Mouse (Mus musculus): ENCODE data around the gene Gnb1. TPM values are rescaled to one million over a fixed set of nuclear protein-coding genes. Genes with fewer than 3 reads are reported as not detected.

Gnb1 gene
- polyA plus RNA-seq, 1 experiment from 2014 or later, result 277 TPM

- H3K4me3 ChIP-seq (ENCODE audit: low read depth, low read length), result no peak overlapping the region
- no peaks in the 10 kb centered on the region for H3K27me3 ChIP-seq (replicated peaks; ENCODE audit: control insufficient read depth, insufficient read depth, low read length)
- no peak overlapping the region for H3K4me2 ChIP-seq
- WGBS, result 87% methylated on average over 9 of the region's 9 CpGs
- no peaks in the 10 kb centered on the region for H3K9me3 ChIP-seq (ENCODE audit: control insufficient read depth, low read length)
- no peak overlapping the region for H3K9ac ChIP-seq (ENCODE audit: low read depth, low read length)
- peaks cover 14% of the 10 kb centered on the region for H3K4me1 ChIP-seq (replicated peaks; ENCODE audit: control insufficient read depth, insufficient read depth, low read length)
- no peak for ATAC-seq (replicated peaks; ENCODE audit: low FRiP score)
- no peak overlapping the region for H3K27ac ChIP-seq (ENCODE audit: low read depth, low read length)
- H3K36me3 ChIP-seq (ENCODE audit: control insufficient read depth, insufficient read depth, low read length), result no peaks in the 10 kb centered on the region; the same call in 1 of the 2 replicates
- no peak for DNase-seq (ENCODE audit: low spot score)
These were observed 82.7 kb downstream of the Gnb1 start for GRCm38 (mm10) chr4:155573876-155574275.

GRCm38 (mm10) chr4:155574931-155575330, 83.8 kb downstream of the Gnb1 start:
- Histone ChIP-seq H3K4me3 (ENCODE audit: low read depth, low read length) (no peak overlapping the region), H3K9ac (ENCODE audit: low read depth, low read length) (no peak overlapping the region), H3K27ac (ENCODE audit: low read depth, low read length) (no peak overlapping the region), H3K27me3 (replicated peaks; ENCODE audit: control insufficient read depth, insufficient read depth, low read length) (no peaks in the 10 kb centered on the region), H3K36me3 (ENCODE audit: control insufficient read depth, insufficient read depth, low read length) (peaks cover 3% of the 10 kb centered on the region; the same call in 1 of the 2 replicates), H3K9me3 (ENCODE audit: control insufficient read depth, low read length) (no peaks in the 10 kb centered on the region), H3K4me2 (no peak overlapping the region), H3K4me1 (replicated peaks; ENCODE audit: control insufficient read depth, insufficient read depth, low read length) (peaks cover 13% of the 10 kb centered on the region)
- DNase-seq (ENCODE audit: low spot score), result no peak
- no peak for ATAC-seq (replicated peaks; ENCODE audit: low FRiP score)
- WGBS, result 50% methylated on average over 11 of the region's 11 CpGs

DNA sequence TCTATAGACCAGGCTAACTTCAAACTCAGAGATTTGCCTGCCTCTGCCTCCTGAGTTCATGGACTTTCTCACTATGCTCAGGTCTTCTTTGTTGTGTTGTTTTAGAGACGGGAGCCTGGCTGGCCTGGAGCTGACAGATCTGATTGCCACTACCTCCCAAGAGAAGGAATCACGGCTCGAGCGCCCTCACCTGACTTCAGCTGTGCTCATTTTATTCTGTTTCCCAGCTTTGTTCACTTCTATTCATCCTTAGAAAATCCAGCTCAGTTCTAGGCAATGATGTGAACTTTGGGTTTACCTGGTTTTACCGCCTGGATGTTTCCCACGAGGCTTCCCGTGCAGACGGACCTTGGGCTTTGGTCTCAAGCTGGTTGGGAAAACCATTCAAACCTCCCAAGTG, 84.4 kb downstream of the Gnb1 start:
- H3K4me3 ChIP-seq (ENCODE audit: low read depth, low read length), result no peak overlapping the region
- no peak overlapping the region for H3K27ac ChIP-seq (ENCODE audit: low read depth, low read length)
- WGBS, result 89% methylated on average over 8 of the region's 8 CpGs
- no peak overlapping the region for H3K9ac ChIP-seq (ENCODE audit: low read depth, low read length)
- ATAC-seq (replicated peaks; ENCODE audit: low FRiP score), result no peak
- H3K4me2 ChIP-seq, result no peak overlapping the region
- no peaks in the 10 kb centered on the region for H3K27me3 ChIP-seq (replicated peaks; ENCODE audit: control insufficient read depth, insufficient read depth, low read length)
- H3K36me3 ChIP-seq (ENCODE audit: control insufficient read depth, insufficient read depth, low read length), result peaks cover 3% of the 10 kb centered on the region; the same call in 1 of the 2 replicates
- no peaks in the 10 kb centered on the region for H3K9me3 ChIP-seq (ENCODE audit: control insufficient read depth, low read length)
- no peak for DNase-seq (ENCODE audit: low spot score)
- peaks cover 13% of the 10 kb centered on the region for H3K4me1 ChIP-seq (replicated peaks; ENCODE audit: control insufficient read depth, insufficient read depth, low read length)

DNA sequence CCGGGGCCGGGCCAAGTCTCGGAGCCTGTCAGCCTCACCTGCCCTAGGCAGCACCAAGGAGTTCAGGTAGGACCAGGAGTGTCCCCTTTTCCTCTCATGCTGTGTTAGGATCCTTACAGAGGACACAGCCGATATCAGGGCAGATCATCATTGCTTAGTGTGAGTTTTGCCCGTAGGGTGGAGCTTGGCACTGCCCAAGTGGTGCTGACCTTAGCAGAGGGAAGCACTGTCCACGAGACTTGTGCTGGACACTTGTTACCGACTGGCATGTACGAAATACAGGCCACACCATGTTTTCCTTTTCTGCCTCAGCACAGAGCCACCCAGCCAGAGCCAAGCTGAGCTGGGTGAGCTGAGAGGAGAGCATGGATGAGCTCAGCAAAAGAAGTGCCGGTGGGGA, 86.0 kb downstream of the Gnb1 start:
- no peak overlapping the region for H3K4me2 ChIP-seq
- no peak overlapping the region for H3K9ac ChIP-seq (ENCODE audit: low read depth, low read length)
- DNase-seq (ENCODE audit: low spot score), result no peak
- H3K27ac ChIP-seq (ENCODE audit: low read depth, low read length), result no peak overlapping the region
- H3K4me1 ChIP-seq (replicated peaks; ENCODE audit: control insufficient read depth, insufficient read depth, low read length), result peaks cover 7% of the 10 kb centered on the region
- H3K36me3 ChIP-seq (ENCODE audit: control insufficient read depth, insufficient read depth, low read length), result peaks cover 5% of the 10 kb centered on the region; the same call in 1 of the 2 replicates
- no peak for ATAC-seq (replicated peaks; ENCODE audit: low FRiP score)
- H3K9me3 ChIP-seq (ENCODE audit: control insufficient read depth, low read length), result no peaks in the 10 kb centered on the region
- H3K4me3 ChIP-seq (ENCODE audit: low read depth, low read length), result no peak overlapping the region
- WGBS, result 87% methylated on average over 9 of the region's 9 CpGs
- no peaks in the 10 kb centered on the region for H3K27me3 ChIP-seq (replicated peaks; ENCODE audit: control insufficient read depth, insufficient read depth, low read length)

DNA sequence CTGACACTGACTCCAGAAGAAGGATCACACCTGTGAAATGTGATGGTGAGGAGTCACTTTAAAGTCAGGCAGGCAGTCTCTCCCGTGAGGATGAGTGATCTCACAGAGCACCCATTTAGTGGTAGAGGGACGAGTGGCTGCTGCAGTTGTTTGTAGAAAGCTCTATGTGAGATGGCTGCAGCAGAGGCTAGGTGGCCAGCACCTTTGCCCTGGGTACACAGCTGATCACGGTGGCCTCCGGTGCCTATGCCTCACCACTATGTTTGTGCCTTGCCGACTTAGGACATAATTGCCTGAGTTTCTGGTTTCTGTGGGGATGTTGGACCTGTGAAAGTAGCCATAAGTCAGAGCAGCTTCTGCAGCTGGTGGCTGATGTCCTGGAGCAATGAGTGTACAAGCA, 86.6 kb downstream of the Gnb1 start:
- no peak for ATAC-seq (replicated peaks; ENCODE audit: low FRiP score)

GRCm38 (mm10) chr4:155578336-155579125, 87.4 kb downstream of the Gnb1 start:
- H3K27me3 ChIP-seq (replicated peaks; ENCODE audit: control insufficient read depth, insufficient read depth, low read length), result no peaks in the 10 kb centered on the region
- 86% methylated on average over 7 of the region's 7 CpGs for WGBS
- ATAC-seq (replicated peaks; ENCODE audit: low FRiP score) (no peak), DNase-seq (ENCODE audit: low spot score) (no peak)
- no peak overlapping the region for H3K4me2 ChIP-seq
- peaks cover 5% of the 10 kb centered on the region; the same call in 1 of the 2 replicates for H3K36me3 ChIP-seq (ENCODE audit: control insufficient read depth, insufficient read depth, low read length)
- no peaks in the 10 kb centered on the region for H3K9me3 ChIP-seq (ENCODE audit: control insufficient read depth, low read length)
- H3K27ac ChIP-seq (ENCODE audit: low read depth, low read length), result no peak overlapping the region
- peaks cover 6% of the 10 kb centered on the region for H3K4me1 ChIP-seq (replicated peaks; ENCODE audit: control insufficient read depth, insufficient read depth, low read length)
- H3K4me3 ChIP-seq (ENCODE audit: low read depth, low read length), result no peak overlapping the region
- no peak overlapping the region for H3K9ac ChIP-seq (ENCODE audit: low read depth, low read length)

More for the DNA sequence above, 86.6 kb downstream of the Gnb1 start:
- Histone ChIP-seq H3K4me2 (no peak overlapping the region), H3K27me3 (replicated peaks; ENCODE audit: control insufficient read depth, insufficient read depth, low read length) (no peaks in the 10 kb centered on the region), H3K4me1 (replicated peaks; ENCODE audit: control insufficient read depth, insufficient read depth, low read length) (peaks cover 7% of the 10 kb centered on the region), H3K36me3 (ENCODE audit: control insufficient read depth, insufficient read depth, low read length) (peaks cover 5% of the 10 kb centered on the region; the same call in 1 of the 2 replicates), H3K9me3 (ENCODE audit: control insufficient read depth, low read length) (no peaks in the 10 kb centered on the region), H3K4me3 (ENCODE audit: low read depth, low read length) (no peak overlapping the region), H3K27ac (ENCODE audit: low read depth, low read length) (no peak overlapping the region), H3K9ac (ENCODE audit: low read depth, low read length) (no peak overlapping the region)
- no peak for DNase-seq (ENCODE audit: low spot score)
- WGBS, result 81% methylated on average over 5 of the region's 5 CpGs

GRCm38 (mm10) chr4:155580420-155580819, 89.3 kb downstream of the Gnb1 start:
- no peaks in the 10 kb centered on the region for H3K9me3 ChIP-seq (ENCODE audit: control insufficient read depth, low read length)
- peaks cover 13% of the 10 kb centered on the region; the same call in 1 of the 2 replicates for H3K36me3 ChIP-seq (ENCODE audit: control insufficient read depth, insufficient read depth, low read length)
- ATAC-seq (replicated peaks; ENCODE audit: low FRiP score) (no peak), DNase-seq (ENCODE audit: low spot score) (no peak)
- H3K27me3 ChIP-seq (replicated peaks; ENCODE audit: control insufficient read depth, insufficient read depth, low read length), result no peaks in the 10 kb centered on the region
- no peak overlapping the region for H3K4me2 ChIP-seq
- no peak overlapping the region for H3K4me3 ChIP-seq (ENCODE audit: low read depth, low read length)
- H3K9ac ChIP-seq (ENCODE audit: low read depth, low read length), result no peak overlapping the region
- no peaks in the 10 kb centered on the region for H3K4me1 ChIP-seq (replicated peaks; ENCODE audit: control insufficient read depth, insufficient read depth, low read length)
- H3K27ac ChIP-seq (ENCODE audit: low read depth, low read length), result no peak overlapping the region
- WGBS, result 65% methylated on average over 1 of the region's 1 CpGs

- Histone ChIP-seq H3K4me2 (no peak overlapping the region), H3K36me3 (ENCODE audit: control insufficient read depth, insufficient read depth, low read length) (peaks cover 16% of the 10 kb centered on the region), H3K27ac (ENCODE audit: low read depth, low read length) (no peak overlapping the region), H3K4me3 (ENCODE audit: low read depth, low read length) (no peak overlapping the region), H3K9ac (ENCODE audit: low read depth, low read length) (no peak overlapping the region), H3K27me3 (replicated peaks; ENCODE audit: control insufficient read depth, insufficient read depth, low read length) (no peaks in the 10 kb centered on the region), H3K9me3 (ENCODE audit: control insufficient read depth, low read length) (no peaks in the 10 kb centered on the region), H3K4me1 (replicated peaks; ENCODE audit: control insufficient read depth, insufficient read depth, low read length) (no peaks in the 10 kb centered on the region)
- ATAC-seq (replicated peaks; ENCODE audit: low FRiP score) (0 out of 2 replicates have a peak, but pooled peaks have one; percentile 27), DNase-seq (ENCODE audit: low spot score) (no peak)
- WGBS, result 88% methylated on average over 6 of the region's 6 CpGs
These were observed 91.2 kb downstream of the Gnb1 start for GRCm38 (mm10) chr4:155582279-155582905.
